8 mouse cellular contexts compared by ENCODE assay signal in genomic region chr14:20929814-20930434, GRCm38 (mm10). TPM values are rescaled to one million over a fixed set of nuclear protein-coding genes. Genes with fewer than 3 reads are reported as not detected.
DNase-seq lines count a peak whose midpoint lies in the region; ATAC-seq and TF ChIP-seq lines count a peak whose summit lies in the region.

No protein-coding gene starts in this region.

- peak; percentile 43 for DNase-seq in adrenal gland, postnatal 14 days
- DNase-seq in adrenal gland, postnatal 4 days (ENCODE audit: low spot score in 2 of 2), result no peak
- peak; percentile 48 for DNase-seq in embryo, embryonic 10 days (ENCODE audit: low spot score)
- DNase-seq in heart, embryonic 10.5 days (ENCODE audit: low spot score), result peak; percentile 77
- peak; percentile 40 for DNase-seq in kidney, postnatal 0 days (ENCODE audit: low spot score)
- peak; percentile 76 for DNase-seq in lung, postnatal 0 days (ENCODE audit: low spot score)

- TF ChIP-seq CTCF in kidney, postnatal 0 days (IDR thresholded peaks at IDR 0.05; ENCODE audit: low read depth), result no peak
- no peak for TF ChIP-seq CTCF in lung, postnatal 0 days (IDR thresholded peaks at IDR 0.05)
- no peak for TF ChIP-seq CTCF in olfactory bulb, adult 2 months (IDR thresholded peaks at IDR 0.05; ENCODE audit: insufficient read depth, low read depth, low read length)

- peak overlapping the region; percentile 91 for H3K4me3 ChIP-seq in heart, embryonic 10.5 days
- peak overlapping the region; percentile 91 for H3K4me3 ChIP-seq in kidney, postnatal 0 days (replicated peaks; ENCODE audit: low read depth, low read length)
- H3K4me3 ChIP-seq in lung, postnatal 0 days (ENCODE audit: low read depth, low read length), result peak overlapping the region; percentile 96
- peak overlapping the region; percentile 73 for H3K4me3 ChIP-seq in olfactory bulb, adult 2 months (ENCODE audit: insufficient read depth, low read depth, low read length)

- peak overlapping the region; percentile 98 for H3K27ac ChIP-seq in heart, embryonic 10.5 days
- H3K27ac ChIP-seq in kidney, postnatal 0 days, result peak overlapping the region; percentile 80
- peak overlapping the region; percentile 93 for H3K27ac ChIP-seq in lung, postnatal 0 days (ENCODE audit: low read length)
- H3K27ac ChIP-seq in olfactory bulb, adult 2 months (ENCODE audit: insufficient read depth, low read depth, low read length), result 0 out of 2 replicates have a peak overlapping the region, but pooled peaks have one; percentile 41

- no peaks in the 10 kb centered on the region for H3K9me3 ChIP-seq in heart, embryonic 10.5 days
- H3K9me3 ChIP-seq in kidney, postnatal 0 days (replicated peaks; ENCODE audit: low read length), result no peaks in the 10 kb centered on the region
- no peaks in the 10 kb centered on the region for H3K9me3 ChIP-seq in lung, postnatal 0 days (ENCODE audit: low read length)

- peak overlapping the region; percentile 80 for H3K9ac ChIP-seq in kidney, postnatal 0 days (ENCODE audit: low read depth, low read length)
- peak overlapping the region; percentile 83 for H3K9ac ChIP-seq in lung, postnatal 0 days (replicated peaks; ENCODE audit: low read depth)

- peak overlapping the region; percentile 89 for H3K4me2 ChIP-seq in kidney, postnatal 0 days (ENCODE audit: low read length)
- peak overlapping the region; percentile 79 for H3K4me2 ChIP-seq in lung, postnatal 0 days (replicated peaks; ENCODE audit: low read depth, low read length)

- WGBS in heart, embryonic 10.5 days, result 0% methylated on average over 19 of the region's 19 CpGs
- WGBS in kidney, postnatal 0 days, result under 1% methylated on average over 19 of the region's 19 CpGs
- WGBS in lung, postnatal 0 days, result under 1% methylated on average over 19 of the region's 19 CpGs
- 4% methylated on average over 19 of the region's 19 CpGs for WGBS in olfactory bulb, adult 2 months

- TF ChIP-seq EP300 in lung, postnatal 0 days (IDR thresholded peaks at IDR 0.05), result no peak

- no peaks in the 10 kb centered on the region for H3K27me3 ChIP-seq in heart, embryonic 10.5 days (ENCODE audit: insufficient read depth, poor library complexity, severe bottlenecking)
- no peaks in the 10 kb centered on the region for H3K27me3 ChIP-seq in kidney, postnatal 0 days (ENCODE audit: insufficient read depth, low read length)
- no peaks in the 10 kb centered on the region for H3K27me3 ChIP-seq in lung, postnatal 0 days (replicated peaks; ENCODE audit: insufficient read depth, low read length)

- peak; percentile 15 for ATAC-seq in CD4-positive, CD25-positive, alpha-beta regulatory T cell, adult 4 months
- ATAC-seq in kidney, postnatal 0 days (replicated peaks; ENCODE audit: low FRiP score, low read depth), result no peak
- ATAC-seq in lung, postnatal 0 days, result peak; percentile 13

- peaks cover 23% of the 10 kb centered on the region for H3K4me1 ChIP-seq in heart, embryonic 10.5 days
- peaks cover 19% of the 10 kb centered on the region for H3K4me1 ChIP-seq in kidney, postnatal 0 days (replicated peaks; ENCODE audit: insufficient read depth, low read length)
- H3K4me1 ChIP-seq in lung, postnatal 0 days (ENCODE audit: insufficient read depth, low read depth, low read length), result peaks cover 14% of the 10 kb centered on the region; the same call in 1 of the 2 replicates
- peaks cover 9% of the 10 kb centered on the region for H3K4me1 ChIP-seq in olfactory bulb, adult 2 months (ENCODE audit: control insufficient read depth, insufficient read depth, low read length)

- no peak for TF ChIP-seq POLR2A in olfactory bulb, adult 2 months (IDR thresholded peaks at IDR 0.05; ENCODE audit: insufficient read depth, low read depth, low read length)

- H3K36me3 ChIP-seq in heart, embryonic 10.5 days, result no peaks in the 10 kb centered on the region
- no peaks in the 10 kb centered on the region for H3K36me3 ChIP-seq in kidney, postnatal 0 days (ENCODE audit: insufficient read depth, low read length)
- no peaks in the 10 kb centered on the region for H3K36me3 ChIP-seq in lung, postnatal 0 days (ENCODE audit: insufficient read depth, low read length)

RNA-seq across cellular contexts. Expression of gene Vcl, which starts 0.7 kb away (rescaled TPM):
- total RNA-seq in adrenal gland, postnatal 14 days (2021), result 93.6 and 93.9 TPM in 2 replicates
- total RNA-seq in adrenal gland, postnatal 4 days (2021), result 10 to 100 TPM; 86.9 to 90.2 TPM
- 1 to 10 TPM; 1.4 to 2.6 TPM for polyA plus RNA-seq in CD4-positive, CD25-positive, alpha-beta regulatory T cell, adult 4 months (2017; shearing (Covaris generic))
- 68.9 and 94.1 TPM in 2 replicates for polyA plus RNA-seq in heart, embryonic 10.5 days (2016; fragmentation: Nextera tagmentation; extraction: Ambion mirVana)
- 39.9 and 42.0 TPM in 2 replicates for polyA plus RNA-seq in kidney, postnatal 0 days (2015; fragmentation: Nextera tagmentation; extraction: Ambion mirVana)
- 42.8 and 60.1 TPM in 2 replicates for polyA plus RNA-seq in lung, postnatal 0 days (2015; fragmentation: Nextera tagmentation; extraction: Ambion mirVana)
- not detected in 2 replicates for polyA plus RNA-seq in olfactory bulb, adult 2 months (2012; ENCODE audit: insufficient read depth, insufficient read length, low replicate concordance, missing spikeins)

Comparison
In these comparisons a context has a peak if more than half of its experiments do, and no peak if none do; other contexts are left out.
1. DNase-seq: peak in adrenal gland, postnatal 14 days (single experiment), embryo, embryonic 10 days (single experiment), heart, embryonic 10.5 days (single experiment), kidney, postnatal 0 days (single experiment) and lung, postnatal 0 days (single experiment); none in adrenal gland, postnatal 4 days (0 of 2).
2. H3K27ac ChIP-seq: peak in every context shown above with its lines; median percentile 98 in heart, embryonic 10.5 days; 93 in lung, postnatal 0 days; 80 in kidney, postnatal 0 days; 41 in olfactory bulb, adult 2 months.
3. RNA of gene Vcl, which starts 0.7 kb away (polyA plus RNA-seq): 68.9 to 94.1 TPM in heart, embryonic 10.5 days, 42.8 to 60.1 TPM in lung, postnatal 0 days and 39.9 to 42.0 TPM in kidney, postnatal 0 days; 1.4 to 2.6 TPM in CD4-positive, CD25-positive, alpha-beta regulatory T cell, adult 4 months and not detected in olfactory bulb, adult 2 months; every median in the first group is over 10 times any median in the second.
4. Peak in every context shown above with its lines, with median percentiles within 50 percentile points of each other: H3K4me3 ChIP-seq.